Mouse (Mus musculus) kidney, embryonic 16.5 days (tissue): ENCODE results near the gene Adamts13. TPM values are rescaled to one million over a fixed set of nuclear protein-coding genes. Genes with fewer than 3 reads are reported as not detected.

Experiments
- ATAC-seq: fragments of 200-750 bp; cut with Nextera tagmentation; 2 replicates; pipeline ENCODE4 v1.8.0; 2017; ENCODE audit warnings: moderate TSS enrichment; ENCODE audit not compliant: low FRiP score, low TSS enrichment
- H3K27ac ChIP-seq: fragments of 300-500 bp; sonication (generic); 2 replicates; pipeline ENCODE4 v1.5.1; 2014; ENCODE audit warnings: low read length
- H3K27me3 ChIP-seq: fragments of 300-500 bp; sonication (generic); 2 replicates; pipeline ENCODE4 v1.6.1; 2014; ENCODE audit warnings: low read length, control low read depth, mixed read lengths; ENCODE audit not compliant: insufficient read depth
- H3K36me3 ChIP-seq: fragments of 300-500 bp; sonication (generic); 2 replicates; pipeline ENCODE4 v1.6.1; 2014; ENCODE audit warnings: low read length, control low read depth, mixed read lengths; ENCODE audit not compliant: insufficient read depth
- H3K4me1 ChIP-seq: fragments of 300-500 bp; sonication (generic); 2 replicates; pipeline ENCODE4 v1.6.1; 2014; ENCODE audit warnings: low read length, control low read depth, mixed read lengths; ENCODE audit not compliant: insufficient read depth
- H3K4me2 ChIP-seq: fragments of 300-500 bp; sonication (generic); replicated peaks from 2 replicates; pipeline ENCODE4 v1.6.1; 2014; ENCODE audit warnings: low read depth, low read length
- H3K4me3 ChIP-seq: fragments of 300-500 bp; sonication (generic); 2 replicates; pipeline ENCODE4 v1.5.1; 2014; ENCODE audit warnings: mild to moderate bottlenecking, low read length
- H3K9ac ChIP-seq: fragments of 300-500 bp; sonication (generic); replicated peaks from 2 replicates; pipeline ENCODE4 v1.6.1; 2014; ENCODE audit warnings: low read length
- H3K9me3 ChIP-seq: fragments of 300-500 bp; sonication (generic); 2 replicates; pipeline ENCODE4 v1.6.1; 2016; ENCODE audit warnings: low read length, control low read depth
- WGBS: fragments of 180-500 bp; shearing (Covaris S2); extraction: QIAGEN DNeasy Blood & Tissue Kit; methylation state at CpG from one replicate; pipeline ENCODE4 v1.1.7; 2014; 5-methylcytosine and 5-hydroxymethylcytosine counted together
- polyA plus RNA-seq: library from polyadenylated mRNA; unstranded; fragments of >200 nt; fragmentation: Nextera tagmentation; extraction: Ambion mirVana; gene quantifications from 2 replicates; pipeline ENCODE4 v1.2.1, GENCODE M21; 2015

The Adamts13 gene
- polyA plus RNA-seq, 1 experiment from 2014 or later = not detected

DNA sequence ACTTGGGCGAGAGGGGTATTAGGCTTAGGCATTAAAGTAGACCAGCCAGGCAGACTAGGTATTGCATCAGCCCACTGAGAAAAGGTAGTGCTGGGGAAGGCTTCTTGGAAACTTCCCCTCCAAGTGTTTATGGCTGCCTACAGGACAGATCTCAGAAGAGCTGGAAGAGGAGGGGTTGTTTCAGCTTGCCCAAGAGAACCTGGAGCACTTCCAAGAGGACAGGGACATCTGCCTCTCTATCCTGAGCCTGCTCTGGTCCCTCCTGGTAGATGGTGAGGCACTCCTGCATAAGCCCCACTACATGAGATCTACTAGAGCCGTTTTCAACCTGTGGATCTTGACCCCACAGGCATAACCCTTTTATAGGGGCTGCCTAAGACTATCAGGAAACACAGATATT, 22.8 kb upstream of the Adamts13 start:
- Histone ChIP-seq H3K27me3 (no peaks in the 10 kb centered on the region), H3K36me3 (peaks cover 36% of the 10 kb centered on the region), H3K4me1 (no peaks in the 10 kb centered on the region), H3K27ac (no peak overlapping the region), H3K9me3 (no peaks in the 10 kb centered on the region), H3K4me2 (no peak overlapping the region), H3K4me3 (no peak overlapping the region), H3K9ac (no peak overlapping the region)
- no peak for ATAC-seq
- 86% methylated on average over 2 of the region's 2 CpGs for WGBS

DNA sequence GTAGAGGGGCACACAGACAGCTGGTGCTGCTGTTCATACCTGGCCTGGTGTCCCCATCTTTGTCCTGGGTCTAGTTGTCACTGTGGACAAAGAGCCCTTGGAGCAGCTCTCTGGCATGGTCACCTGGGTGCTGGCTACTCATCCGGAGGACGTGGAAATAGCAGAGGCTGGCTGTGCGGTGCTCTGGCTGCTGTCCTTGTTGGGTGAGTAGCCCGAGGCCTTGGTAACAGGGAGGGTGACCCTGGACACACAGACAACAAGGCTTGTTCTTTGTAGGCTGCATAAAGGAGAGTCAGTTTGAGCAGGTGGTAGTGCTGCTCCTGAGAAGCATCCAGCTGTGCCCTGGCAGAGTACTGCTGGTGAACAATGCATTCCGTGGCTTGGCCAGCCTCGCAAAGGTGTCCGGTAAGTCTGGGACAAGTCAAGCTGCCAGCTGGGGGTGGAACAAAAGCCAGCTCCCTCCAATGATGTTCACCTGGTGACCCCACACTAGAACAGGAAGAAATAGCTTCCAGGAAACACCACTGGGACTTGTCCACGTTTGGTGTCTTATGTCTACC, 21.8 kb upstream of the Adamts13 start:
- Histone ChIP-seq H3K27me3 (no peaks in the 10 kb centered on the region), H3K4me3 (no peak overlapping the region), H3K27ac (no peak overlapping the region), H3K9me3 (no peaks in the 10 kb centered on the region), H3K9ac (no peak overlapping the region), H3K36me3 (peaks cover 46% of the 10 kb centered on the region), H3K4me1 (no peaks in the 10 kb centered on the region), H3K4me2 (no peak overlapping the region)
- WGBS = 89% methylated on average over 8 of the region's 8 CpGs
- ATAC-seq = no peak

DNA sequence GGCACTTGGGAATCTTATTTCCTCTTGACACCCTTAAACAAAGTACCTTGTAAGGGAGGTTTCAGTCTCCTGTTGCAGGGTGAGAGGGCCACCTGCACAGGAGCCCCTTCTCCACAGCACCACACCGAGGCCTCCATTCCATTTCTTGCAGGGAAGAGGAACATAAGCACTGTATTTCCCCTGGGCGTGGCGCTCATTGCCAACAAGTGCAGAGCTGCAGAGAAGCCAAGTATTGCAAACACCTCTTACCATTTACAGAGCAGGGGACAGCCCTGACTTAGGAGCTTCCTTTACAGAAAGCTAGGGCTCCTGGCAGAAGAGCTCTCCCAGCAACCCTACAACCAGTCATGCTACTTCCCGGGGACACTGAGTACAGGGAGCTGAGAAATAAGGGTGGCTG, 21.0 kb upstream of the Adamts13 start:
- Histone ChIP-seq H3K36me3 (peaks cover 52% of the 10 kb centered on the region), H3K27me3 (no peaks in the 10 kb centered on the region), H3K4me2 (no peak overlapping the region), H3K4me3 (no peak overlapping the region), H3K9me3 (no peaks in the 10 kb centered on the region), H3K4me1 (no peaks in the 10 kb centered on the region), H3K9ac (no peak overlapping the region), H3K27ac (no peak overlapping the region)
- WGBS = 96% methylated on average over 4 of the region's 4 CpGs
- no peak for ATAC-seq

DNA sequence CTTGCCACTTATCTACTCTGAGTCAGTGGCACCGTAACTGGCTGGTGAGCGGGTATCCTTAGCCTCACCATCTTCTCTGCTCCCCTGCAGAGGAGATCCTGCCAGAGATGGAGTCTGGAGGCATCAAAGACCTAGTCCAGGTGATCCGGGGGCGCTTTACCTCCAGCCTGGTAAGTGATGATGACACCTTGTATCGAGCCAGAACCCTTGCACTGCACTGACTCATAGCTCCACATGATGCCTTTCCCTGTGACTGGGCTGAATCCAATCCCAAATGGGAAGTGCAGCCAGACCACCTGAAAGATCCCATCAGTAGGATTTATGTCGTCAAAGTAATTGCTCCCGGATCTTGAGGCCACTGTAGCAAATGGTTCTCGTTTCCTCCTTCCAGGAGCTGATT, 20.4 kb upstream of the Adamts13 start:
- Histone ChIP-seq H3K4me2 (no peak overlapping the region), H3K9me3 (no peaks in the 10 kb centered on the region), H3K4me1 (no peaks in the 10 kb centered on the region), H3K36me3 (peaks cover 59% of the 10 kb centered on the region), H3K27me3 (no peaks in the 10 kb centered on the region), H3K27ac (no peak overlapping the region), H3K4me3 (no peak overlapping the region), H3K9ac (no peak overlapping the region)
- ATAC-seq = no peak
- WGBS = 77% methylated on average over 8 of the region's 8 CpGs

DNA sequence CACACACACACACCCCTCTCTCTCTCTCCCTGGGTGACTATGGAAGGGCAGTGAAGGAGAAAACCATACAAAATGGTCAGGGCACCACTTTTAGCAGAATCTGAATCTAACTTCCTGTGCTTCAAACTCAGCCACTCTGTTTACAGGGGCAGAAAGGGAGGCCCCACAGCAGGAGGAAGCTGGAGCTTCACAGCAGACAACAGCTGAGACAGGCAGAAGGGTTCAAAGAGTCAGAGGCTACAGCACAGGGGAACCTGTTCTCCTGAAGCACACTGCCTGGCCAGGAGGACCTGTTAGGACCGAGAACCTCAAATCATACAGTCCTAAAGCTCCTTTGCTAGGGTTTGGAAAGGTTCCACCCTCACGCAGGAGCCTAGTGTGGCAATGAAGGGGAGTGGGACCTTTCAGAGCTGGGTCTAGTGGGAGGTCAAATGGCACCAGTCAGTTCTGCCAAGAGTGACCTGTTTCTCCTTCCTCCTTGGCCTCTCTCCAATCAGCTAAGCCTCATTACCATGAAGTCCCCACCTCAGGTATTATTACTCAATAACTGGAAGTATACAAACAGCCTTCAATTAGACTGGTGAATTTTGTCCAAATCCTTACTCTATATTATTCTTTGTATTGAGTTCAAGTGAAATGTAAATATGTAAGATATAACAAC, 18.4 kb upstream of the Adamts13 start:
- Histone ChIP-seq H3K9ac (no peak overlapping the region), H3K4me2 (no peak overlapping the region), H3K9me3 (no peaks in the 10 kb centered on the region), H3K4me1 (no peaks in the 10 kb centered on the region), H3K27ac (no peak overlapping the region), H3K27me3 (no peaks in the 10 kb centered on the region), H3K36me3 (peaks cover 73% of the 10 kb centered on the region), H3K4me3 (no peak overlapping the region)
- 85% methylated on average over 2 of the region's 2 CpGs for WGBS
- no peak for ATAC-seq

DNA sequence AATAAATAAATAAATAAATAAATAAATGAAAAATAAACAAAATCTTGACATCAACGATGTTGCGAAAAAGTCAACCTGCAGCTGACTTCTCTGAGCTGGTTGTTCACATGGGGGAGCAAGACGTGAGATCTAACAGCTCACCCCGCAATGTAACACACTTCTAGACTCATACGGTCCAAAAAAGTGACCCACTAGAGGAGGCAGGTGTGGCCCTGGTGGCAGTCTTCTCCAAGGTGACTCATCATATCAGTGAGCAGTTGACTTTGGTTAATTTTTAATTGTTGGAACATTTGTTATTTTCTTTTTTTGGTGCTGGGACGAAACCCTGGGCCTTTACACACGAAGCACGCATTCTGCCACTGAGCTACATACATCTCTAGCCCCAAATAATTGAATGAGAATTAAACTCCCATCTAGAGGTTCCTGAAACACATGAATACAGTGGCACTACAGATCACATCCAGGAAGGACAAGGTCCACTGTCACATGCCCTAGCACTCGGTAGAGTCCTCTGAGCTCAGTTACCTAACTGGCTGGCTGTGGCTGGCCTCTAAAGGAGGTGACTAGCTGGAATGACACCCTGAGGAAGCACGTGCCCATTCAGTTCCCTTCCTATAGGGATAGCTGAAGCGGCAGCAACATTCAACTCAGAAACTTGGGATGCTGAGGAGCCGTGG, 16.3 kb upstream of the Adamts13 start:
- peaks cover 74% of the 10 kb centered on the region for H3K36me3 ChIP-seq
- WGBS = 93% methylated on average over 12 of the region's 12 CpGs
- no peak overlapping the region for H3K4me2 ChIP-seq
- H3K27ac ChIP-seq = no peak overlapping the region
- no peak overlapping the region for H3K9ac ChIP-seq
- ATAC-seq = no peak
- H3K27me3 ChIP-seq = no peaks in the 10 kb centered on the region
- H3K9me3 ChIP-seq = no peaks in the 10 kb centered on the region
- H3K4me3 ChIP-seq = no peak overlapping the region
- H3K4me1 ChIP-seq = no peaks in the 10 kb centered on the region

DNA sequence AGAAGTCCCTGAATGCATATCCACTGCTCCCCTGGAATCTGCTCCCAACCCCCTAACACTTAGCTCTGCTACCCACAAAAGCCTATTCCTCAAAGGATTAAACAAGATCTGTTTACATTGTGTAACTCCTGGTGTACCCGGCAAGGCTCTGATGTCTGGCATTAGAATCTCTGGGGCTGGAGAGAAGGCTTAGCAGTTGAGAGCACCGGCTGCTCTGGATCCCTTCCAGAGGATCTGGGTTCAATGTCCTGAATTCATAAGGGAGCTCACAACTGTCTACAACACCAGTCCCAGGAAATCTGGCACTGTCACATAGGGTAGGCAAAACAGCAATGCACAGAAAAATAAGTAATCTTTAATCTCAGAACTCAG, 15.7 kb upstream of the Adamts13 start:
- Histone ChIP-seq H3K4me3 (no peak overlapping the region), H3K27me3 (no peaks in the 10 kb centered on the region), H3K9ac (no peak overlapping the region), H3K4me2 (no peak overlapping the region), H3K4me1 (no peaks in the 10 kb centered on the region), H3K27ac (no peak overlapping the region), H3K36me3 (peaks cover 73% of the 10 kb centered on the region), H3K9me3 (no peaks in the 10 kb centered on the region)
- ATAC-seq = no peak
- 94% methylated on average over 2 of the region's 2 CpGs for WGBS

- Histone ChIP-seq H3K4me2 (no peak overlapping the region), H3K27ac (no peak overlapping the region), H3K9ac (no peak overlapping the region), H3K36me3 (peaks cover 46% of the 10 kb centered on the region), H3K27me3 (no peaks in the 10 kb centered on the region), H3K9me3 (no peaks in the 10 kb centered on the region), H3K4me3 (no peak overlapping the region), H3K4me1 (peaks cover 14% of the 10 kb centered on the region)
- 64% methylated on average over 4 of the region's 4 CpGs for WGBS
- no peak for ATAC-seq
Measured at GRCm38 (mm10) chr2:26960756-26961155, 12.5 kb upstream of the Adamts13 start.

DNA sequence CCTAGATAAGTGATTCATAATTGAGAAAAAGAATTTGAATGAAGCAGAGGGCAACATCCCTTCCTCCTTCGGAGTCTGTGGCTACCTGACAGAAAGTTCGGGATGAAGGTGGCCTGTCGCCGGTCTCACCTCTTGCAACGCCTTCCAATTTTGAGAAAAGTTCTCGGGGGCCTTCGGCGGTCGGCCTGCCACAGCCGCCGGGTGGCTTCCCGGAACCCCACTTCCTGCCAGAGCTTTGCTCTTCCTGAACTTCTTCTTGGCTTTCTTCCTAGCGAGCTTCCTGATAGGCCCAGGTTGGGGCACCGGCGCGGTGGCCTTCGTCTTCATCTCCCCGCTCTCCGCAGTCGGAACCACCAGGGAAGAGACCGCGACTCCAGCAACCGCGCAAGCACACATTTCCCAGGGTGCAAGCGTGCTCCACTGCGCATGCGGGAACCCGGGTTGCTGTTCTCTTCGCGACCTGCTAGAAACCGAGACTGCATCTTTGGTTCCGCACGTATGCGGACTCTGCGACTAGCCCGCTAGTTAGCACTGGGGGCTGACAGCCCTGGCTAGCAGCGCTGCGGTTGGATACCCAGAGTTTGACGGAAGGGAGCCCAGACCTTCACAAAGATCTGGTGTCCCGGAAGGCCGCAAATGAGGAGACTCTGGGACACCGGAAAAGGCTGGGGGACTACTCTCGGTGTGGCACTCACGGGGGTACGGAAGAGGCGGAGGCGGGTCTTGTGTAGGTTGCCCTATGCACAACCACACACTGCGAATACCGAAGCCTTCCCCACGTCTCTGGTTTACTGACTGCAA, 9.1 kb upstream of the Adamts13 start, which contains the start of gene Rexo4:
Rexo4 (minus strand) TSS at position 464 of the 801 bp plus-strand sequence.
- H3K4me2 ChIP-seq = peak within 1 kb of the TSS; percentile 67
- peak within 1 kb of the TSS; percentile 77 for H3K4me3 ChIP-seq
- 0 out of 2 replicates have a peak, but pooled peaks cover 3% of the 10 kb centered on the region for H3K9me3 ChIP-seq
- H3K27me3 ChIP-seq = no peaks in the 10 kb centered on the region
- peak within 1 kb of the TSS; percentile 93 for H3K9ac ChIP-seq
- H3K36me3 ChIP-seq = peaks cover 17% of the 10 kb centered on the region
- peak within 1 kb of the TSS; percentile 100 for H3K27ac ChIP-seq
- WGBS = under 1% methylated on average over 50 of the region's 50 CpGs
- H3K4me1 ChIP-seq = peaks cover 14% of the 10 kb centered on the region
- ATAC-seq = peak; percentile 94
